Mouse (Mus musculus) neural tube, embryonic 12.5 days (tissue): ENCODE measurements at regions not wholly inside any gene's neighbourhood (a gene's known extent, or its start where the extent isn't known, plus 50 kb on each side); places are given as distances from the start of the nearest gene placed in this dataset.

Source experiments
- ATAC-seq: fragments of 200-750 bp; cut with Nextera tagmentation; 2 replicates; pipeline ENCODE4 v1.8.0; 2017; ENCODE audit warnings: low read depth, mild to moderate bottlenecking, moderate TSS enrichment, moderate library complexity; ENCODE audit not compliant: low FRiP score
- H3K27ac ChIP-seq: fragments of 300-500 bp; sonication (generic); 2 replicates; pipeline ENCODE4 v1.5.1; 2016
- H3K27me3 ChIP-seq: fragments of 300-500 bp; sonication (generic); replicated peaks from 2 replicates; pipeline ENCODE4 v1.6.1; 2016; ENCODE audit warnings: mild to moderate bottlenecking
- H3K36me3 ChIP-seq: fragments of 300-500 bp; sonication (generic); 2 replicates; pipeline ENCODE4 v1.6.1; 2016; ENCODE audit warnings: mild to moderate bottlenecking
- H3K4me1 ChIP-seq: fragments of 300-500 bp; sonication (generic); 2 replicates; pipeline ENCODE4 v1.6.1; 2016
- H3K4me2 ChIP-seq: fragments of 300-500 bp; sonication (generic); replicated peaks from 2 replicates; pipeline ENCODE4 v1.6.1; 2016; ENCODE audit warnings: mild to moderate bottlenecking
- H3K4me3 ChIP-seq: fragments of 300-500 bp; sonication (generic); 2 replicates; pipeline ENCODE4 v1.5.1; 2016
- H3K9ac ChIP-seq: fragments of 300-500 bp; sonication (generic); 2 replicates; pipeline ENCODE4 v1.6.1; 2016; ENCODE audit warnings: mild to moderate bottlenecking
- H3K9me3 ChIP-seq: fragments of 300-500 bp; sonication (generic); 2 replicates; pipeline ENCODE4 v1.6.1; 2016; ENCODE audit warnings: mild to moderate bottlenecking
- WGBS: fragments of 180-500 bp; shearing (Covaris S2); methylation state at CpG from one replicate; pipeline ENCODE4 v1.1.7; 2016; 5-methylcytosine and 5-hydroxymethylcytosine counted together

DNA sequence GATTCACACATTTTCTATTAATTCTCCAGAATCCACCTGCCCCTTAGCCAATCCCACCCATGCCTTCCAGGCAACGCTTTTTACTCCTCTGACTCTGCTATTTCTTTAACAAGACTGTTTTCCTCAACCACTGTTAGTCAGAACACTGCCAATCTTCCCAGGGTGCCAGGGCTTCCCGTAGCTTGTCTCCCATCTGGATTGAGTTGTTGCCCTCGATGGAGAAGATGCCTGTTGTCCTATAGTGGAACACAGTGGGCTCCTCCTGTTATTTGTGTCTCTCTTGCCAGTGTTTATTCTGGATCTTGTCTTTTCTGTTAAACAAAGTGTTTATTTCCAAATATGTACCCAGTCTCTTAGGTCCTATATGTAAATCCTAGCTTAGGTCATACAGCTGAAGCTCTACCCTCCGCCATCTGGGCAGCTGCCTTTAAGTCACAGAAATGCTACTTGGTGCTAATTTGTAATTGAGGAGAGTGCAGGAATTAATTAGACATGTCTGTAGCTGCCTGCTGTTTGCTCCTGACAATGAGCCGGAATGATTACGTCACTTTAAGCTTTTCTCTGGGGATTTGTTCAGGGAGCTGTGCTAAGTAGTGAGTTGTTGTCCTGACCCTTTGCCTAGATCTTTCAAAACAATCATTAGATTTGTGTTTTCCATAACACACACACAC is 115.3 kb upstream of the Xpo1 start:
- no peak overlapping the region for H3K9ac ChIP-seq
- H3K4me2 ChIP-seq, result no peak overlapping the region
- H3K4me3 ChIP-seq, result no peak overlapping the region
- WGBS, result 49% methylated on average over 6 of the region's 6 CpGs
- no peaks in the 10 kb centered on the region for H3K9me3 ChIP-seq
- no peaks in the 10 kb centered on the region for H3K27me3 ChIP-seq
- H3K27ac ChIP-seq, result no peak overlapping the region
- ATAC-seq, result peak; percentile 86
- H3K4me1 ChIP-seq, result peaks cover 13% of the 10 kb centered on the region
- no peaks in the 10 kb centered on the region for H3K36me3 ChIP-seq

DNA sequence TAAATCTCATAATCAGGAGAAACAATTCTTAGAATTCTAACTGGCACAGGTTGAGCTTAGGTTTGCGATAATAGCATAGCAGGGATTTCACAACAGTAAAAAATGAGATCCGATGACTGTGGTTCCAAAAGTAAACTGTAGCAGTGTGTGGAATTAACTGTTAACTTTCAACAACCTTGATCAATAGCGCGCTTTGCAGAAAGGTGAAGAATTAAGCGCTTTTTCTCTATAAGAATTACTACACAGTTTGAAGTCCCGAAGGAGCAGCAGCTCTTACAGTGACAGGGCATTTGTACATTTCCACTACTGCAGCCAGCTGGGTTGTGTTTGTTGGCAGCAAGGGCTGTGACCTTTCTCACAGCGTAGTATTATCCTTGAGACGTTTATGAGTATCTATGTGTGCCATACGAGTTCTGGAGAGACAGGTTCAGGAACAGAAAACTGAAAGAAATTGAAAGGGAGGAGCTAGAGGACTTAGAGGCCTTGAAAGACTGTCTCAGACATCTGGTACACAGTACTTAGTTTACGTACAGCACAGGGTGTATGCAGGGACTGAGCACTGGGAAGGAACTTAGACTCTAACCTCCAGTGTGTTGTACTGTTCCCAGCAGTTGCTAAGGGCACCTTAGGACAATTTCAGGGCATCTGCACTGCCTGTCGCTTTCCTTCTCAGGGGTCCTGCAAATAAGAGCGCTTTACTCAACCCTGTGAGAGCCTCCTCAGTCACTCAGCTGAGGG is 114.6 kb upstream of the Xpo1 start:
- Histone ChIP-seq H3K4me3 (no peak overlapping the region), H3K9me3 (no peaks in the 10 kb centered on the region), H3K4me1 (peaks cover 13% of the 10 kb centered on the region), H3K27me3 (no peaks in the 10 kb centered on the region), H3K36me3 (no peaks in the 10 kb centered on the region), H3K4me2 (no peak overlapping the region), H3K27ac (no peak overlapping the region), H3K9ac (no peak overlapping the region)
- 0 out of 2 replicates have a peak, but pooled peaks have one; percentile 57 for ATAC-seq
- 67% methylated on average over 12 of the region's 12 CpGs for WGBS

DNA sequence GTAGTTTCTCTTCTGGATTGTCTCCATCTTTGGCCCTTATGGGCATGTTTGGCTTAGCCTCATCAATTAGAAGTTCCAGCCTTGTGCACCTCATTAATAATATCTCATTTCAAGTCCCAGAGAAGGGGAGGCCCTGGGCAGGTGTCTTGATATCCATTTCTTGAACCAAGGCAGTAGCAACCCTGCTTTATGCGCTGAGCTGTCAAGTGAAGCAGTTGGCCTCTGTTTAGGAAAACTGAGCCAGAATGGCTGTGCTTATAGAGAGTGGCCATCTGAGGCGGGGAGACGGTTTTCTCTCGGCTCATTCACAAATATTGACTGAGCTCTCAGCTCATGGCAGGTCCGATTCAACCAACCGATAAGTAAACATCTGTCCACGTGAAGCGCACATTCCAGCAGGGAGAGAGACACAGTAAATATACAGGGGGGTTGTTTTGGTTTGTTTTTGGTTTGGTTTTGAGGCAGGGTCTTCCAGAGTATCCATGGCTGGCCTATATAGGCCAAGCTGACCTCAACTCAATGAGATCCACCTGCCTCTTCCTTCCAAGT is 107.7 kb upstream of the Xpo1 start:
- no peak overlapping the region for H3K4me3 ChIP-seq
- no peak overlapping the region for H3K27ac ChIP-seq
- H3K4me1 ChIP-seq, result no peaks in the 10 kb centered on the region
- H3K9me3 ChIP-seq, result no peaks in the 10 kb centered on the region
- no peak for ATAC-seq
- H3K4me2 ChIP-seq, result no peak overlapping the region
- H3K27me3 ChIP-seq, result no peaks in the 10 kb centered on the region
- 84% methylated on average over 8 of the region's 8 CpGs for WGBS
- no peaks in the 10 kb centered on the region for H3K36me3 ChIP-seq
- no peak overlapping the region for H3K9ac ChIP-seq

DNA sequence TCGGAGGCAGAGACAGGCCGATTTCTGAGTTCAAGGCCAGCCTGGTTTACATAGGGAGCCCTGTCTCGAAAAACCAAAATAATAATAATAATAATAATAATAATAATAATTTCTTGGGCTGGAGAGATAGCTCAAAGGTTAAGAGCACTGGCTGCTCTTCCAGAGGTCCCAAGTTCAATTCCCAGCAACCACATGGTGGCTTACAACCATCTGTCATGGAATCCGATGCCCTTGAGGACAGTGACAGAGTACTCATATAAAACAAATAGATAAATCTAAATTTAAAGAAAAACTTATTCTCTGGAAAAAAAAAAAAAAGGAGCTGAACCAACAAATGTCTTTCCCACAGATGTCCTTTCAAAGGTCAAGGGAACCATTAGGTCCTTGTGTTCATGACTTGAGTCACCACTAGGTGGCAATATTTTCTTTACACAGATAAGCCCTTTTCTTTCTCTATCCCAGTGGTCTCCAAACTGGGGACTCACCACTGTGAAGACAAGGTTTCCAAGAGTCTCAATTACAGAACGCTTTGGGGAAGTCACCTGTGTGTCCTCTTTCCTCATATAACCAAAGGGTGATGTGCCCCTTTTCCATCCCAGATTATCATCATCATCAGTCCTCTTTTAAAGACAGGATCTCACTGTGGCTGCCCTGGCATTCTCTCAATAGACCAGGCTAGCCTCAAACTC is 106.1 kb upstream of the Xpo1 start:
- Histone ChIP-seq H3K36me3 (no peaks in the 10 kb centered on the region), H3K4me3 (no peak overlapping the region), H3K27ac (no peak overlapping the region), H3K9me3 (no peaks in the 10 kb centered on the region), H3K4me2 (no peak overlapping the region), H3K27me3 (no peaks in the 10 kb centered on the region), H3K4me1 (no peaks in the 10 kb centered on the region), H3K9ac (no peak overlapping the region)
- WGBS, result 68% methylated on average over 5 of the region's 5 CpGs
- ATAC-seq, result peak; percentile 85

DNA sequence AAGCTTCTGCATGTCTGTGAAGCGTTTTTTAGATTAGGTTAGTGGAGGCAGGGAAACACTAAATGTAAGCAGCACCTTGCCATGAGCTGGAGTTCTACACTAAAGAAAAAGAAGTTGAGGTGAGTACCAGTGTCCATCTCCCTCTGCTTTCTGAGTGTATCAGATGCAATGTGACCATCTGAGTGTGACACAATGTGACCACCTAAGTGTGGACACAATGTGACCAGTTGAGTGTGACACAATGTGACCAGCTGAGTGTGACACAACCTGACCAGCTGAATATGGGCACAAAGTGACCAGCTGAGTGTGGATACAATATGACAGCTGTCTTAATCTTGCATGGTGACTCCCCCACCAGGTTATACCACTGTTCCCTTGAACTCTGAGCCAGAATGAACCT is 101.0 kb upstream of the Xpo1 start:
- 74% methylated on average over 1 of the region's 1 CpGs for WGBS
- Histone ChIP-seq H3K36me3 (no peaks in the 10 kb centered on the region), H3K9me3 (no peaks in the 10 kb centered on the region), H3K9ac (no peak overlapping the region), H3K4me3 (no peak overlapping the region), H3K4me1 (no peaks in the 10 kb centered on the region), H3K27me3 (no peaks in the 10 kb centered on the region), H3K4me2 (no peak overlapping the region), H3K27ac (no peak overlapping the region)
- no peak for ATAC-seq

DNA sequence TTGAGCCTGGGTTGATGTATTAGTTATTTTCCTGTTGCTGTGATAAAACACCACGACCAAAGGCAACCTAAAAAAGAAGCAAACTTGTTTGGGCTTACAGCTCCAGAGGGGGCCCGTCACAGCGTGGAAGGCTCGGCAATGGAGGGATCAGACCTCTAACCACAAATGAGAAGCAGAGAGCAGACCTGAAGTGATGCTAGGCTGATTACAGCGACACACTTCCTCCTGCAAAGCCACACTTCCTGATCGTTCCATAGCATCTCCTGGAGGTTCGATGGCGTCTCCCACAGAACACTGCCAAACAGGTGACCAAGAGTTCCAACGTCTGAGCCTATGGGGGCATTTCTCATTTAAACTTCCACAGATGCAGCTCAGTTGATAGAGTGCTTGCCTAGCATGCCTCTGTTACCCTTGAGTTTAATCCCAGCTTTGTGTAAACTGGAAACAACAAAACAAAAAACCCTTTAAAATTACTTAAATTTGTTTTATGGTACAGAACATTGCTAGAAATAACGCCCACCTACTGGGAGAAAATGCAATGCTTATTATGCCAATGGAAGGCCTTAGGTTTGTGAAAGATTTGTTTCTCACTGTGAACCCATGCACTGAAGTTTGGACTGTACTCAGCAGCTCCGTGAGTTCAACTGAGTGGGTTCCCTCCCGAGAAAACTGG is 87.2 kb upstream of the Xpo1 start:
- Histone ChIP-seq H3K27me3 (no peaks in the 10 kb centered on the region), H3K4me3 (no peak overlapping the region), H3K27ac (no peak overlapping the region), H3K36me3 (no peaks in the 10 kb centered on the region), H3K9ac (no peak overlapping the region), H3K4me1 (no peaks in the 10 kb centered on the region), H3K4me2 (no peak overlapping the region), H3K9me3 (no peaks in the 10 kb centered on the region)
- no peak for ATAC-seq
- WGBS, result 84% methylated on average over 12 of the region's 12 CpGs

DNA sequence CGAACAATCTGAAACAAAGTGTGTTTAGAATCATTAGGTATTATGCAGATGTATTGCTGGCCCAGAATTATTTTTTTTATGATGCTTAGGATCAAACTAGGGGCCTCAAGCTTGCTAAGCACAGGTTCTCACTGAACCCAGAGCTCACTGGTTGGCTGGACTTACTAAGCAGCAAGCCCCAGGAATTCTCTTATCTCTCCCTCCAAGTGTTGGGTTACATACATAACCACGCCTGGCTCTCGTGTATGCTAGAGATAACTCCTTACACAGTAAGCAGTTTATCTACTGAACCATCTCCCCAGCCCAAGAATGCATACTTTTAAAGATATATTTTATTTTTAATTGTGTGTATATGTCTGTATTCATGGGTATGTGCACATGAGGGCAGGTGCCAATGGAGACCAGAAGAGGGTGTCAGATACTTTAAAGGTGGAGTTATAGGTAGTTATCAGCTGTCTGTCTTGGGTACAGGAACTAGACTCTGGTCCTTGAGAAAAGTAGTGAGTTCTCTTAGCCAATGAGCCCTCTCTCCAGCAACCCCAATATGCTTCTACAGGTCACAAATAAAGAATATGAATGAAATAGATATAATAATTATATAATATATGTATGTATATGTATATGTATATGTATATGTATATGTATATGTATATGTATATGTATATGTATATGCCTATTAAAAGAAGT is 86.0 kb upstream of the Xpo1 start:
- WGBS, result 83% methylated on average over 3 of the region's 3 CpGs
- Histone ChIP-seq H3K4me2 (no peak overlapping the region), H3K36me3 (no peaks in the 10 kb centered on the region), H3K9me3 (no peaks in the 10 kb centered on the region), H3K27ac (no peak overlapping the region), H3K27me3 (no peaks in the 10 kb centered on the region), H3K9ac (no peak overlapping the region), H3K4me3 (no peak overlapping the region), H3K4me1 (no peaks in the 10 kb centered on the region)
- no peak for ATAC-seq

DNA sequence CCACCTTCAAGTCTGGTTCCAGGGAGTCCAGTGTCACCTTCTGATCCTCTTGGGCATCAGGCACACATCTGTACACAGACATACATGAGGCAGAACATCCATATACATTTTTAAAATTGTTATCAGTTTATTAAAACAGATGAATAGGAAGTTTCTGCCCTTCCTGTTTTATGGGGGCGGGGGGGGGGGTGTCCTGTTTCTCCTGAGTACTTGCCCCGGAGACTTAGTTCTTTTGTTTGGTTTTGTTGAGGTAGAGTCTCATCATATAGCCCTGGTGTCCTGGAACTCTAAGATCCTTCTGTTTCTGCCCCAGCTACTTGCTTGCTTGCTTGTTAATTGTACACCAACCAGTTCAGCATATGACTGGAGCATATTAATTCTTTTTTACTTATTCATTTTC is 85.0 kb upstream of the Xpo1 start:
- Histone ChIP-seq H3K4me2 (no peak overlapping the region), H3K27me3 (no peaks in the 10 kb centered on the region), H3K4me1 (no peaks in the 10 kb centered on the region), H3K9me3 (no peaks in the 10 kb centered on the region), H3K4me3 (no peak overlapping the region), H3K27ac (no peak overlapping the region), H3K9ac (no peak overlapping the region), H3K36me3 (no peaks in the 10 kb centered on the region)
- ATAC-seq, result no peak
- 56% methylated on average over 2 of the region's 2 CpGs for WGBS

DNA sequence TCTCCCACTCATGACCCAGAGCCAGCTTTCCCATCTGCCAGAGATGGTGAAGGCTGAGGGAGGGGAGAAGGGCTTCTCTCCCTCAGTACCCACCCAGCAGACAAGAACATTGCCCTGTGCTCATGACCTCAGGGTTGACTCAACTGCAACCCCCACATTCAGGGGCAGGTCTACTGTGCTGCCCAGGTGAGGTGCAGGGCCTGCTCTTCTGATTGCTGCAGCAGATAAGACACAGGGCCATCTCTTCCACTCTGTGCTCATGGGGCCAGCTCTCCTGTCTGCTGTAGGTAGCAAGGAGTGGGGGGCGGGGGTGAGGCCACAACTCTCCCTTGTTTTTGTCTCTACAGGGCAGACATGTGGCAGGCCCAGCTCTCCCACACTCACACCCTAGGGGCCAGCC is 84.1 kb upstream of the Xpo1 start:
- Histone ChIP-seq H3K4me2 (no peak overlapping the region), H3K36me3 (no peaks in the 10 kb centered on the region), H3K9ac (no peak overlapping the region), H3K27ac (no peak overlapping the region), H3K4me3 (no peak overlapping the region), H3K27me3 (no peaks in the 10 kb centered on the region), H3K9me3 (no peaks in the 10 kb centered on the region), H3K4me1 (no peaks in the 10 kb centered on the region)
- ATAC-seq, result no peak
- WGBS, result 75% methylated on average over 1 of the region's 1 CpGs

DNA sequence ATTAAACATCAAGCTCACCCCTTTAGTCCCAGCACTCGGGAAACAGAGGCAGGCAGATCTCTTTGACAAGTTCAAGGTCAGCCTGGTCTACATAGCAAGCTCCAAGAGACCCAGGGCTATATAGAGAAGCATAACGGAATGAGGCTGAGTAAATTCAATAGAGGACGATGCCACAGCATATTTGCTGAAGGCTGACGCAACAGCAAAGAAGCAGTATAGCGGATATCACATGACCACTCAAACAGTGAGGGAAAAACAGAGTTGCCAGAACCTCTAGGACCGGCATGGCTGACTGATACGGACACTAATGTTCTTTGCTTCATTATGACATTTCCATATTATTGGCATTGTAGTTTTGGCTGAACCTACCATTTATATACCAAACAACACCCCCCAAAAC is 74.2 kb upstream of the Xpo1 start:
- 89% methylated on average over 7 of the region's 7 CpGs for WGBS
- Histone ChIP-seq H3K9me3 (peaks cover 5% of the 10 kb centered on the region; the same call in 1 of the 2 replicates), H3K4me1 (no peaks in the 10 kb centered on the region), H3K27ac (no peak overlapping the region), H3K4me3 (no peak overlapping the region), H3K27me3 (no peaks in the 10 kb centered on the region), H3K36me3 (no peaks in the 10 kb centered on the region), H3K9ac (no peak overlapping the region), H3K4me2 (no peak overlapping the region)
- no peak for ATAC-seq

DNA sequence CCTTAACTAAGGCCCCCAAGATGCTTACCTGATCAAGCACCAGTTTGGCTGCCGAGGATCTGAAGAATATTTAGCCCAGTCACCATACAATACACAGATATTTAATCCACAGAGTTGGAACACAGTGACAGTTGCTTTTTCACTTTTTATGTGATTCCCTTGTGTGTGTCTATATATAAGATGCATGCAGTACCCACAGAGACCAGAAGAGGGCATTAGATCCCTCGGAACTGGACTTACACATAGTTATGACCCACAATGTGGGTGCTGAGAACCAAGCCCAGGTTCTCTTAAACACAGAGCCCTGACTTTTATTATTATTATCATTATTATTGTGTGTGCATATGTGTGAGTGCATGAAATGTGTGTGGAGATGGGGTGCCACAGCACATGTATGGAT is 70.6 kb upstream of the Xpo1 start:
- H3K27me3 ChIP-seq, result no peaks in the 10 kb centered on the region
- no peaks in the 10 kb centered on the region for H3K4me1 ChIP-seq
- no peak overlapping the region for H3K27ac ChIP-seq
- no peaks in the 10 kb centered on the region for H3K36me3 ChIP-seq
- no peak overlapping the region for H3K4me2 ChIP-seq
- WGBS, result 93% methylated on average over 2 of the region's 2 CpGs
- H3K4me3 ChIP-seq, result no peak overlapping the region
- no peak for ATAC-seq
- peaks cover 5% of the 10 kb centered on the region; the same call in 1 of the 2 replicates for H3K9me3 ChIP-seq
- H3K9ac ChIP-seq, result no peak overlapping the region
